Mouse (Mus musculus): Measurements from ENCODE around the gene Lpp. TPM values are rescaled to one million over a fixed set of nuclear protein-coding genes. Genes with fewer than 3 reads are reported as not detected.
A peak's percentile ranks its signal among the peaks of the same experiment; 100 is the strongest.

The Lpp gene
- 14.4 and 15.7 TPM in 2 replicates for polyA plus RNA-seq (2014; fragmentation: Nextera tagmentation; extraction: Ambion mirVana)

GRCm38 (mm10) chr16:24392651-24393555 is at the start of gene Lpp:
Gene Lpp, plus strand, starts transcription at chr16:24393507.
- Histone ChIP-seq H3K4me1 (ENCODE audit: control insufficient read depth, insufficient read depth, low read length) (no peaks in the 10 kb centered on the region; the same call in 1 of the 2 replicates), H3K9ac (ENCODE audit: low read length) (peak within 1 kb of the TSS; percentile 83), H3K27me3 (ENCODE audit: control insufficient read depth, insufficient read depth, low read length) (no peaks in the 10 kb centered on the region), H3K9me3 (ENCODE audit: control insufficient read depth, low read length) (no peaks in the 10 kb centered on the region), H3K4me3 (ENCODE audit: low read depth, low read length) (peak within 1 kb of the TSS; percentile 77), H3K4me2 (peak within 1 kb of the TSS; percentile 85), H3K36me3 (ENCODE audit: control insufficient read depth, insufficient read depth, low read length) (no peaks in the 10 kb centered on the region), H3K27ac (ENCODE audit: low read depth, low read length) (peak within 1 kb of the TSS; percentile 57)
- WGBS, result 1% methylated on average over 38 of the region's 42 CpGs
- DNase-seq (ENCODE audit: low spot score, missing footprints), result peak; percentile 96
- peak; percentile 93 for ATAC-seq (ENCODE audit: low FRiP score)

- Histone ChIP-seq H3K4me3 (ENCODE audit: low read depth, low read length) (no peak overlapping the region), H3K36me3 (ENCODE audit: control insufficient read depth, insufficient read depth, low read length) (no peaks in the 10 kb centered on the region), H3K9me3 (ENCODE audit: control insufficient read depth, low read length) (no peaks in the 10 kb centered on the region), H3K27ac (ENCODE audit: low read depth, low read length) (no peak overlapping the region), H3K4me1 (ENCODE audit: control insufficient read depth, insufficient read depth, low read length) (no peaks in the 10 kb centered on the region), H3K9ac (ENCODE audit: low read length) (no peak overlapping the region), H3K4me2 (no peak overlapping the region), H3K27me3 (ENCODE audit: control insufficient read depth, insufficient read depth, low read length) (no peaks in the 10 kb centered on the region)
- ATAC-seq (ENCODE audit: low FRiP score) (no peak), DNase-seq (ENCODE audit: low spot score, missing footprints) (no peak)
- WGBS, result 76% methylated on average over 21 of the region's 21 CpGs
These were observed 45.5 kb upstream of the Lpp start for GRCm38 (mm10) chr16:24347582-24348411.

GRCm38 (mm10) chr16:24350306-24350705 is 43.0 kb upstream of the Lpp start:
- Histone ChIP-seq H3K9me3 (ENCODE audit: control insufficient read depth, low read length) (no peaks in the 10 kb centered on the region), H3K4me3 (ENCODE audit: low read depth, low read length) (no peak overlapping the region), H3K36me3 (ENCODE audit: control insufficient read depth, insufficient read depth, low read length) (no peaks in the 10 kb centered on the region), H3K4me1 (ENCODE audit: control insufficient read depth, insufficient read depth, low read length) (no peaks in the 10 kb centered on the region), H3K4me2 (no peak overlapping the region), H3K9ac (ENCODE audit: low read length) (no peak overlapping the region), H3K27ac (ENCODE audit: low read depth, low read length) (no peak overlapping the region), H3K27me3 (ENCODE audit: control insufficient read depth, insufficient read depth, low read length) (no peaks in the 10 kb centered on the region)
- WGBS, result 88% methylated on average over 6 of the region's 6 CpGs
- DNase-seq (ENCODE audit: low spot score, missing footprints) (no peak), ATAC-seq (ENCODE audit: low FRiP score) (no peak)

- no peak for DNase-seq (ENCODE audit: low spot score, missing footprints)
- no peaks in the 10 kb centered on the region for H3K36me3 ChIP-seq (ENCODE audit: control insufficient read depth, insufficient read depth, low read length)
- H3K9me3 ChIP-seq (ENCODE audit: control insufficient read depth, low read length), result no peaks in the 10 kb centered on the region
- no peaks in the 10 kb centered on the region for H3K4me1 ChIP-seq (ENCODE audit: control insufficient read depth, insufficient read depth, low read length)
- no peaks in the 10 kb centered on the region for H3K27me3 ChIP-seq (ENCODE audit: control insufficient read depth, insufficient read depth, low read length)
- 80% methylated on average over 6 of the region's 6 CpGs for WGBS
- H3K4me2 ChIP-seq, result no peak overlapping the region
- no peak for ATAC-seq (ENCODE audit: low FRiP score)
- H3K27ac ChIP-seq (ENCODE audit: low read depth, low read length), result no peak overlapping the region
- H3K9ac ChIP-seq (ENCODE audit: low read length), result no peak overlapping the region
- no peak overlapping the region for H3K4me3 ChIP-seq (ENCODE audit: low read depth, low read length)
These were observed 42.6 kb upstream of the Lpp start for GRCm38 (mm10) chr16:24350751-24351150.

GRCm38 (mm10) chr16:24351811-24352210 is 41.5 kb upstream of the Lpp start:
- Histone ChIP-seq H3K4me1 (ENCODE audit: control insufficient read depth, insufficient read depth, low read length) (no peaks in the 10 kb centered on the region), H3K9ac (ENCODE audit: low read length) (no peak overlapping the region), H3K27me3 (ENCODE audit: control insufficient read depth, insufficient read depth, low read length) (no peaks in the 10 kb centered on the region), H3K27ac (ENCODE audit: low read depth, low read length) (no peak overlapping the region), H3K9me3 (ENCODE audit: control insufficient read depth, low read length) (no peaks in the 10 kb centered on the region), H3K4me3 (ENCODE audit: low read depth, low read length) (no peak overlapping the region), H3K36me3 (ENCODE audit: control insufficient read depth, insufficient read depth, low read length) (no peaks in the 10 kb centered on the region), H3K4me2 (no peak overlapping the region)
- WGBS, result 94% methylated on average over 1 of the region's 1 CpGs
- DNase-seq (ENCODE audit: low spot score, missing footprints) (no peak), ATAC-seq (ENCODE audit: low FRiP score) (no peak)

- no peak for ATAC-seq (ENCODE audit: low FRiP score)
- no peak for DNase-seq (ENCODE audit: low spot score, missing footprints)
- WGBS, result 7% methylated on average over 3 of the region's 3 CpGs
These were observed 39.5 kb upstream of the Lpp start for GRCm38 (mm10) chr16:24353816-24354215.

GRCm38 (mm10) chr16:24361667-24362066 is 31.6 kb upstream of the Lpp start:
- H3K27ac ChIP-seq (ENCODE audit: low read depth, low read length), result no peak overlapping the region
- WGBS, result 90% methylated on average over 1 of the region's 1 CpGs
- H3K27me3 ChIP-seq (ENCODE audit: control insufficient read depth, insufficient read depth, low read length), result no peaks in the 10 kb centered on the region; the same call in 1 of the 2 replicates
- H3K36me3 ChIP-seq (ENCODE audit: control insufficient read depth, insufficient read depth, low read length), result no peaks in the 10 kb centered on the region
- no peaks in the 10 kb centered on the region for H3K9me3 ChIP-seq (ENCODE audit: control insufficient read depth, low read length)
- no peak overlapping the region for H3K4me2 ChIP-seq
- DNase-seq (ENCODE audit: low spot score, missing footprints) (no peak), ATAC-seq (ENCODE audit: low FRiP score) (no peak)
- H3K4me3 ChIP-seq (ENCODE audit: low read depth, low read length), result no peak overlapping the region
- H3K4me1 ChIP-seq (ENCODE audit: control insufficient read depth, insufficient read depth, low read length), result no peaks in the 10 kb centered on the region
- H3K9ac ChIP-seq (ENCODE audit: low read length), result no peak overlapping the region

More at GRCm38 (mm10) chr16:24353816-24354215, 39.5 kb upstream of the Lpp start:
- Histone ChIP-seq H3K27ac (ENCODE audit: low read depth, low read length) (no peak overlapping the region), H3K36me3 (ENCODE audit: control insufficient read depth, insufficient read depth, low read length) (no peaks in the 10 kb centered on the region), H3K27me3 (ENCODE audit: control insufficient read depth, insufficient read depth, low read length) (no peaks in the 10 kb centered on the region), H3K4me1 (ENCODE audit: control insufficient read depth, insufficient read depth, low read length) (no peaks in the 10 kb centered on the region), H3K9ac (ENCODE audit: low read length) (no peak overlapping the region), H3K9me3 (ENCODE audit: control insufficient read depth, low read length) (no peaks in the 10 kb centered on the region), H3K4me3 (ENCODE audit: low read depth, low read length) (no peak overlapping the region), H3K4me2 (no peak overlapping the region)

- DNase-seq (ENCODE audit: low spot score, missing footprints) (no peak), ATAC-seq (ENCODE audit: low FRiP score) (no peak)
- peaks cover 4% of the 10 kb centered on the region for H3K27me3 ChIP-seq (ENCODE audit: control insufficient read depth, insufficient read depth, low read length)
- H3K27ac ChIP-seq (ENCODE audit: low read depth, low read length), result no peak overlapping the region
- no peak overlapping the region for H3K4me3 ChIP-seq (ENCODE audit: low read depth, low read length)
- H3K4me2 ChIP-seq, result no peak overlapping the region
- no peaks in the 10 kb centered on the region for H3K4me1 ChIP-seq (ENCODE audit: control insufficient read depth, insufficient read depth, low read length)
- no peaks in the 10 kb centered on the region for H3K9me3 ChIP-seq (ENCODE audit: control insufficient read depth, low read length)
- no peak overlapping the region for H3K9ac ChIP-seq (ENCODE audit: low read length)
- no peaks in the 10 kb centered on the region for H3K36me3 ChIP-seq (ENCODE audit: control insufficient read depth, insufficient read depth, low read length)
- WGBS, result 86% methylated on average over 7 of the region's 7 CpGs
These were observed 29.1 kb upstream of the Lpp start for GRCm38 (mm10) chr16:24364030-24364687.

Data from midbrain, embryonic 11.5 days (tissue).